Mouse (Mus musculus) right cerebral cortex, adult 2 months (tissue): ENCODE data around the gene Tgfbi.

Source experiments
- DNase-seq, 2 experiments: peaks; one replicate each; pipeline ENCODE4 v3.0.0; 2021 to 2022; ENCODE audit warnings: low spot score in 2 of 2

Gene Tgfbi

GRCm38 (mm10) chr13:56597831-56598612 lies 11.3 kb upstream of the Tgfbi start:
- DNase-seq: no peak

- DNase-seq: no peak
These were observed 9.8 kb upstream of the Tgfbi start for GRCm38 (mm10) chr13:56599511-56599910.

GRCm38 (mm10) chr13:56600216-56600890 lies 9.0 kb upstream of the Tgfbi start:
- DNase-seq: no peak

GRCm38 (mm10) chr13:56601199-56601598 lies 8.1 kb upstream of the Tgfbi start:
- DNase-seq: no peak

GRCm38 (mm10) chr13:56605503-56605902 lies 3.8 kb upstream of the Tgfbi start:
- DNase-seq: no peak

GRCm38 (mm10) chr13:56606724-56607123 lies 2.6 kb upstream of the Tgfbi start:
- no peak for DNase-seq

- DNase-seq: no peak
These were observed 2.1 kb upstream of the Tgfbi start for GRCm38 (mm10) chr13:56607225-56607624.

GRCm38 (mm10) chr13:56607846-56608245 lies 1.5 kb upstream of the Tgfbi start:
- DNase-seq: no peak

- no peak for DNase-seq
These were observed 1.8 kb downstream of the Tgfbi start for GRCm38 (mm10) chr13:56611129-56611528.

- no peak for DNase-seq
These were observed 2.4 kb downstream of the Tgfbi start for GRCm38 (mm10) chr13:56611741-56612140.

GRCm38 (mm10) chr13:56612331-56612730 lies 3.0 kb downstream of the Tgfbi start:
- DNase-seq: no peak

- DNase-seq: no peak
These were observed 4.2 kb downstream of the Tgfbi start for GRCm38 (mm10) chr13:56613366-56613998.

- no peak for DNase-seq
These were observed 5.4 kb downstream of the Tgfbi start for GRCm38 (mm10) chr13:56614768-56615167.

- DNase-seq: no peak
These were observed 5.9 kb downstream of the Tgfbi start for GRCm38 (mm10) chr13:56615223-56615622.

- no peak for DNase-seq
These were observed 6.5 kb downstream of the Tgfbi start for GRCm38 (mm10) chr13:56615864-56616263.

GRCm38 (mm10) chr13:56616386-56616785 lies 7.1 kb downstream of the Tgfbi start:
- DNase-seq: no peak

- no peak for DNase-seq
These were observed 7.9 kb downstream of the Tgfbi start for GRCm38 (mm10) chr13:56617197-56617596.

GRCm38 (mm10) chr13:56622201-56622757 lies 13.0 kb downstream of the Tgfbi start:
- no peak for DNase-seq

GRCm38 (mm10) chr13:56626524-56626923 lies 17.2 kb downstream of the Tgfbi start:
- DNase-seq: no peak

- no peak for DNase-seq
These were observed 20.8 kb downstream of the Tgfbi start for GRCm38 (mm10) chr13:56630081-56630480.

- DNase-seq: no peak
These were observed 21.2 kb downstream of the Tgfbi start for GRCm38 (mm10) chr13:56630552-56630951.

- no peak for DNase-seq
These were observed 22.0 kb downstream of the Tgfbi start for GRCm38 (mm10) chr13:56631332-56631731.
